In genomic region chr5:36452821-36453220, GRCm38 (mm10) we compare ENCODE assay signal across 21 mouse cellular contexts. TPM values are rescaled to one million over a fixed set of nuclear protein-coding genes. Genes with fewer than 3 reads are reported as not detected.
DNase-seq lines count a peak whose midpoint lies in the region; ATAC-seq lines count a peak whose summit lies in the region.
"Had no signal": no experiment of that assay in that cellular context is flagged by ENCODE, and none has a peak within 500 bp of the region (broad histone marks: within the 10 kb centered on the region; RNA-seq: fewer than 3 reads in every experiment).

No protein-coding gene starts in this region.

- H3K36me3 ChIP-seq in splenic B cell, adult 2 months (ENCODE audit: control insufficient read depth, insufficient read depth, low read length, poor library complexity, severe bottlenecking), result no peaks in the 10 kb centered on the region
- H3K36me3 ChIP-seq: embryonic facial prominence, embryonic 10.5 days; embryonic facial prominence, embryonic 12.5 days; forebrain, embryonic 15.5 days; G1E had no signal

- peak; percentile 51 to 60 for DNase-seq in spleen, postnatal 36 days (ENCODE audit: low spot score in 2 of 2)
- DNase-seq in spleen, adult 12 weeks (ENCODE audit: low spot score), result no peak
- peak; percentile 57 for DNase-seq in splenic B cell, adult 2 months (ENCODE audit: low read depth, low spot score)
- no peak for DNase-seq in lung, postnatal 36 days
- no peak for DNase-seq in left cerebral cortex, postnatal 4 days
- DNase-seq: adrenal gland, adult 8-10 months; adrenal gland, postnatal 14 days; adrenal gland, postnatal 36 days; cerebellum, adult 11-12 months; cerebellum, adult 2 months; cerebellum, adult 9-10 months; cerebellum, postnatal 25 days had no signal

- no peaks in the 10 kb centered on the region for H3K27me3 ChIP-seq in splenic B cell, adult 2 months (ENCODE audit: control insufficient read depth, insufficient read depth, low read length, poor library complexity, severe bottlenecking)
- H3K27me3 ChIP-seq: embryonic facial prominence, embryonic 12.5 days; forebrain, embryonic 13.5 days; forebrain, embryonic 15.5 days; Patski had no signal

- ATAC-seq in megakaryocyte, adult 5-6 weeks (ENCODE audit: poor library complexity, severe bottlenecking), result 0 out of 2 replicates have a peak, but pooled peaks have one; percentile 38
- ATAC-seq: activated CD4-positive, CD25-positive, alpha-beta regulatory T cell, adult 4 months; CD4-positive, CD25-positive, alpha-beta regulatory T cell, adult 4 months; forebrain, embryonic 13.5 days; forebrain, embryonic 15.5 days; Patski had no signal

- intact Hi-C loops in left cerebral cortex, postnatal 4 days (cut with DNase I), result no loop called here

RNA-seq across cellular contexts. Expression of gene Grpel1, which starts 12.0 kb away (rescaled TPM):
- total RNA-seq in megakaryocyte, adult 5-6 weeks (2015), result 24.3 and 24.7 TPM in 2 replicates
- 21.9 and 24.3 TPM in 2 replicates for total RNA-seq in megakaryocyte, adult 5-6 weeks (2017)
- 10 to 100 TPM; 20.5 to 21.1 TPM for total RNA-seq in left cerebral cortex, postnatal 4 days (2021)

RNA-seq across cellular contexts. Expression of gene Tada2b, which starts 31.3 kb away (rescaled TPM):
- total RNA-seq in megakaryocyte, adult 5-6 weeks (2015), result 12.0 and 14.0 TPM in 2 replicates
- total RNA-seq in megakaryocyte, adult 5-6 weeks (2017), result 16.5 and 23.3 TPM in 2 replicates
- total RNA-seq in left cerebral cortex, postnatal 4 days (2021), result 10 to 100 TPM; 30.8 to 31.0 TPM

RNA-seq across cellular contexts. Expression of gene Ccdc96, which starts 31.6 kb away (rescaled TPM):
- 0.57 TPM in 1 of 2 replicates, not detected in the other for total RNA-seq in megakaryocyte, adult 5-6 weeks (2015)
- total RNA-seq in megakaryocyte, adult 5-6 weeks (2017), result 0.08 and 0.18 TPM in 2 replicates
- total RNA-seq in left cerebral cortex, postnatal 4 days (2021), result 1 to 10 TPM; 1.5 TPM

RNA-seq across cellular contexts. Expression of gene Sorcs2, which starts 54.9 kb away (rescaled TPM):
- total RNA-seq in megakaryocyte, adult 5-6 weeks (2015), result 0.21 TPM in 1 of 2 replicates, not detected in the other
- total RNA-seq in megakaryocyte, adult 5-6 weeks (2017), result 0.16 and 0.22 TPM in 2 replicates
- 10 to 100 TPM; 33.9 to 35.4 TPM for total RNA-seq in left cerebral cortex, postnatal 4 days (2021)

Comparison
In these comparisons a context has a peak if more than half of its experiments do, and no peak if none do; other contexts are left out.
1. DNase-seq: peak in spleen, postnatal 36 days (2 of 2) and splenic B cell, adult 2 months (single experiment); none in spleen, adult 12 weeks (single experiment), lung, postnatal 36 days (single experiment) and left cerebral cortex, postnatal 4 days (single experiment).